9 mouse cellular contexts compared by ENCODE assay signal in genomic region chr9:25167458-25168084, GRCm38 (mm10). TPM values are rescaled to one million over a fixed set of nuclear protein-coding genes. Genes with fewer than 3 reads are reported as not detected.
DNase-seq lines count a peak whose midpoint lies in the region; ATAC-seq and TF ChIP-seq lines count a peak whose summit lies in the region.
"Had no signal": no experiment of that assay in that cellular context is flagged by ENCODE, and none has a peak within 500 bp of the region (broad histone marks: within the 10 kb centered on the region; RNA-seq: fewer than 3 reads in every experiment).

No protein-coding gene starts in this region.

- no peaks in the 10 kb centered on the region for H3K36me3 ChIP-seq in ES-E14 (ENCODE audit: control insufficient read depth, insufficient read depth, low read length, poor library complexity, severe bottlenecking)
- no peaks in the 10 kb centered on the region for H3K36me3 ChIP-seq in heart, postnatal 0 days (replicated peaks; ENCODE audit: control insufficient read depth, insufficient read depth, low read length)
- H3K36me3 ChIP-seq in lung, embryonic 14.5 days (ENCODE audit: insufficient read depth) = no peaks in the 10 kb centered on the region
- H3K36me3 ChIP-seq: limb, embryonic 12.5 days had no signal

- H3K27me3 ChIP-seq in heart, postnatal 0 days (ENCODE audit: control insufficient read depth, insufficient read depth, low read length) = no peaks in the 10 kb centered on the region
- no peaks in the 10 kb centered on the region for H3K27me3 ChIP-seq in lung, embryonic 14.5 days (ENCODE audit: insufficient read depth, low read length)
- H3K27me3 ChIP-seq: limb, embryonic 12.5 days had no signal

- H3K4me2 ChIP-seq in heart, postnatal 0 days (ENCODE audit: low read depth, low read length) = no peak overlapping the region
- H3K4me2 ChIP-seq in lung, embryonic 14.5 days = no peak overlapping the region
- H3K4me2 ChIP-seq: limb, embryonic 12.5 days had no signal

- no peaks in the 10 kb centered on the region for H3K4me1 ChIP-seq in ES-E14 (ENCODE audit: control insufficient read depth in 2 of 2, insufficient read depth in 2 of 2, low read length in 2 of 2, poor library complexity in 1 of 2)
- H3K4me1 ChIP-seq in bone marrow, adult 2 months (ENCODE audit: control insufficient read depth, insufficient read depth, low read length) = no peaks in the 10 kb centered on the region; the same call in 1 of the 2 replicates
- H3K4me1 ChIP-seq in embryonic fibroblast, embryonic 13.5 days (ENCODE audit: control insufficient read depth, insufficient read depth, low read length) = no peaks in the 10 kb centered on the region
- H3K4me1 ChIP-seq in heart, postnatal 0 days (ENCODE audit: control insufficient read depth, insufficient read depth) = no peaks in the 10 kb centered on the region
- H3K4me1 ChIP-seq in lung, embryonic 14.5 days (ENCODE audit: insufficient read depth) = no peaks in the 10 kb centered on the region
- H3K4me1 ChIP-seq: limb, embryonic 12.5 days had no signal

- H3K27ac ChIP-seq in ES-E14 (ENCODE audit: insufficient read depth, low read depth, low read length, poor library complexity, severe bottlenecking) = no peak overlapping the region
- no peak overlapping the region for H3K27ac ChIP-seq in bone marrow, adult 2 months (ENCODE audit: control insufficient read depth, insufficient read depth, low read depth, low read length, poor library complexity)
- no peak overlapping the region for H3K27ac ChIP-seq in embryonic fibroblast, embryonic 13.5 days (ENCODE audit: insufficient read depth, low read length)
- H3K27ac ChIP-seq in heart, postnatal 0 days (ENCODE audit: low read depth) = no peak overlapping the region
- no peak overlapping the region for H3K27ac ChIP-seq in layer of hippocampus, adult 2 months
- no peak overlapping the region for H3K27ac ChIP-seq in lung, embryonic 14.5 days (ENCODE audit: low read depth)
- H3K27ac ChIP-seq: limb, embryonic 12.5 days had no signal

- H3K9ac ChIP-seq in ES-E14 (ENCODE audit: insufficient read depth, low read depth, low read length, poor library complexity, severe bottlenecking) = no peak overlapping the region
- H3K9ac ChIP-seq in heart, postnatal 0 days (replicated peaks; ENCODE audit: low read depth, low read length) = no peak overlapping the region
- H3K9ac ChIP-seq in lung, embryonic 14.5 days = no peak overlapping the region
- H3K9ac ChIP-seq: limb, embryonic 12.5 days had no signal

- no peak for TF ChIP-seq EP300 in heart, postnatal 0 days (IDR thresholded peaks at IDR 0.05; ENCODE audit: low read depth)

- peak; percentile 47; the same call in 1 of the 2 replicates for ATAC-seq in heart, postnatal 0 days (ENCODE audit: insufficient read depth, low read depth)
- peak; percentile 62 for ATAC-seq in lung, embryonic 14.5 days (ENCODE audit: insufficient read depth)

- in situ Hi-C loops in ES-E14 (cut with MboI; ENCODE audit: low sequenced_read_pairs in 2 of 2, unreplicated experiment in 2 of 2) = no loop called here

- H3K9me3 ChIP-seq in ES-E14 (ENCODE audit: control insufficient read depth, insufficient read depth, low read depth, low read length) = no peaks in the 10 kb centered on the region
- no peaks in the 10 kb centered on the region for H3K9me3 ChIP-seq in heart, postnatal 0 days (replicated peaks; ENCODE audit: control insufficient read depth, low read length)
- H3K9me3 ChIP-seq in lung, embryonic 14.5 days (ENCODE audit: low read depth, low read length) = no peaks in the 10 kb centered on the region
- H3K9me3 ChIP-seq: limb, embryonic 12.5 days had no signal

- peak; percentile 90 for TF ChIP-seq CTCF in bone marrow, adult 2 months (IDR thresholded peaks at IDR 0.05; ENCODE audit: control insufficient read depth, insufficient read depth, low read length)
- TF ChIP-seq CTCF in embryonic fibroblast, embryonic 13.5 days (IDR thresholded peaks at IDR 0.05; ENCODE audit: borderline replicate concordance, insufficient read depth, low read length) = peak; percentile 88; the same call in 1 of the 2 replicates
- TF ChIP-seq CTCF in heart, postnatal 0 days (IDR thresholded peaks at IDR 0.05; ENCODE audit: low read depth) = peak; percentile 96
- TF ChIP-seq CTCF in layer of hippocampus, adult 2 months (conservative IDR thresholded peaks at IDR 0.05) = peak; percentile 87
- TF ChIP-seq CTCF in lung, embryonic 14.5 days (IDR thresholded peaks at IDR 0.05; ENCODE audit: low read depth) = peak; percentile 93

- no peak for TF ChIP-seq POLR2A in bone marrow, adult 2 months (IDR thresholded peaks at IDR 0.05; ENCODE audit: borderline replicate concordance, control insufficient read depth, low read depth, low read length)
- no peak for TF ChIP-seq POLR2A in embryonic fibroblast, embryonic 13.5 days (IDR thresholded peaks at IDR 0.05; ENCODE audit: low read depth, low read length)

- DNase-seq in ES-E14 (ENCODE audit: low read depth, low spot score) = no peak
- DNase-seq in heart, postnatal 0 days (ENCODE audit: low spot score) = peak; percentile 72
- peak; percentile 78 to 84 for DNase-seq in layer of hippocampus, adult 2 months (ENCODE audit: low spot score in 2 of 2)
- DNase-seq in lung, embryonic 14.5 days = peak; percentile 88
- DNase-seq in retina, postnatal 7 days (ENCODE audit: low read depth, low spot score) = peak; percentile 55
- DNase-seq in urinary bladder, adult 2 months (ENCODE audit: low spot score) = peak; percentile 33

- WGBS in bone marrow, adult 2 months = 27% methylated on average over 6 of the region's 6 CpGs
- 29% methylated on average over 6 of the region's 6 CpGs for WGBS in heart, postnatal 0 days
- 29% methylated on average over 6 of the region's 6 CpGs for WGBS in lung, embryonic 14.5 days

- H3K4me3 ChIP-seq in ES-E14 (ENCODE audit: insufficient read depth in 1 of 2, low read depth in 1 of 2, low read length in 2 of 2, poor library complexity in 1 of 2, severe bottlenecking in 1 of 2) = no peak overlapping the region
- no peak overlapping the region for H3K4me3 ChIP-seq in bone marrow, adult 2 months (replicated peaks; ENCODE audit: control insufficient read depth, low read depth, low read length)
- H3K4me3 ChIP-seq in embryonic fibroblast, embryonic 13.5 days (ENCODE audit: insufficient read depth, low read length) = no peak overlapping the region
- H3K4me3 ChIP-seq in heart, postnatal 0 days (ENCODE audit: low read depth, low read length) = no peak overlapping the region
- H3K4me3 ChIP-seq in layer of hippocampus, adult 2 months = no peak overlapping the region
- H3K4me3 ChIP-seq in lung, embryonic 14.5 days (ENCODE audit: low read depth, low read length) = no peak overlapping the region
- H3K4me3 ChIP-seq: limb, embryonic 12.5 days had no signal

TF ChIP-seq in ES-E14, 5 proteins besides CTCF, POLR2A, EP300 and RAD21:
- TF ChIP-seq MAFK (IDR thresholded peaks at IDR 0.05; ENCODE audit: insufficient read depth, low read depth, low read length) = no peak
- TF ChIP-seq HCFC1 (IDR thresholded peaks at IDR 0.05; ENCODE audit: borderline replicate concordance, insufficient read depth, low read length) = no peak
- peak; percentile 96 for TF ChIP-seq ZC3H11A (IDR thresholded peaks at IDR 0.05; ENCODE audit: borderline replicate concordance, low read depth, low read length)
- no peak for TF ChIP-seq CHD2 (IDR thresholded peaks at IDR 0.05; ENCODE audit: low read depth, low read length)

RNA-seq across cellular contexts. Expression of gene Herpud2, which starts 16.0 kb away (rescaled TPM):
- 7.0 and 11.5 TPM in 2 replicates for total RNA-seq in ES-E14 (2012; rRNA removed)
- 10.7 and 15.6 TPM in 2 replicates for polyA plus RNA-seq in bone marrow, adult 2 months (2011; ENCODE audit: insufficient read depth, insufficient read length, low replicate concordance, missing spikeins)
- polyA plus RNA-seq in embryonic fibroblast, embryonic 13.5 days (2011; ENCODE audit: insufficient read length, low read depth, missing spikeins) = 52.9 and 62.1 TPM in 2 replicates
- total RNA-seq in heart, postnatal 0 days (2014; rRNA removed; ENCODE audit: low replicate concordance) = 17.5 and 27.9 TPM in 2 replicates
- polyA plus RNA-seq in heart, postnatal 0 days (2015; fragmentation: Nextera tagmentation; extraction: Ambion mirVana) = 26.4 and 27.7 TPM in 2 replicates
- 10 to 100 TPM; 44.4 to 46.5 TPM for total RNA-seq in layer of hippocampus, adult 2 months (2021)
- polyA plus RNA-seq in lung, embryonic 14.5 days (2014; fragmentation: Nextera tagmentation; extraction: Ambion mirVana) = 31.1 and 34.3 TPM in 2 replicates
- 35.5 and 40.9 TPM in 2 replicates for polyA plus RNA-seq in urinary bladder, adult 2 months (2012; rRNA removed)
